Mouse (Mus musculus) spleen, adult 18-20 months (tissue): ENCODE measurements around the gene Pced1b.

Experiments used
- DNase-seq, 2 experiments: peaks; one replicate each; pipeline ENCODE4 v3.0.0; 2022; ENCODE audit warnings: mixed read lengths in 2 of 2

Pced1b gene

DNA sequence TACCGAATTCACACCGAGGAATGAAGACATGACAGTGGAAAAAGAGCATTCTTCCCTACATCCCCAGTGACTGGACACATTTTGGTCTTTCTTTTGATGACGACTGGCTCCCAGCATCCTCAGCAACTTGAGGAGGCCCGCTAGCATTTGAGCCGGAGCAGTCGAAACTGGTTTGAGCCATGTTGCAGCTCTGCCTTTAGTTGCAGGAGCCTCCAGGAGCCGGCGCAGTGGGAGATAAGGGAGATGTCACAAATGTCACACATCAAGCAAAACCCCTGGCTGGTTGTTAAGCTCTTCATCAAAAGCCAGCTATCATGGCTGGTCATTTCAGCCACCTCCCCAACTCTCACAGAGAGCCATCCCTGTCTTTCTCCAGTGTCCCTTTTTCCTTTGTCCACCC lies 157.6 kb downstream of the Pced1b start:
- DNase-seq = no peak

DNA sequence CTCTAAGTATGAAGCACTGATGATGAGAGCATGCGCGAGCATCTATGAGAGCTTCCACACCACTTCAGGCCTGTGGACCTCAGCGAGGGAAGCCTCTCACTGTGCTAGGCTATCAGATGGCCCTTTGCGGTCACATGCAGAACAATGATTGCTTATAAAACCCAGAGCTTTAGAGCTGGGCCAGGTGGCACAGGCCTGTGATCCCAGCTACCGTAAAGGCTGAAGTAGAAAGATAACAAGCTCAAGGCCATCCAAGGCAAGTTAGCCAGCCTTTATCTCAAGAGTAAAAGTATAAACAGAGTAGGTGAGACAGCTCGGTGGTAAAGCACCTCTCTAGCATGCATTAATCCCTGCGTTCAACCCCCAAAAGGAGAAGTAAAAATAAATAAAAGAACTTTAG lies 158.1 kb downstream of the Pced1b start:
- DNase-seq = no peak

DNA sequence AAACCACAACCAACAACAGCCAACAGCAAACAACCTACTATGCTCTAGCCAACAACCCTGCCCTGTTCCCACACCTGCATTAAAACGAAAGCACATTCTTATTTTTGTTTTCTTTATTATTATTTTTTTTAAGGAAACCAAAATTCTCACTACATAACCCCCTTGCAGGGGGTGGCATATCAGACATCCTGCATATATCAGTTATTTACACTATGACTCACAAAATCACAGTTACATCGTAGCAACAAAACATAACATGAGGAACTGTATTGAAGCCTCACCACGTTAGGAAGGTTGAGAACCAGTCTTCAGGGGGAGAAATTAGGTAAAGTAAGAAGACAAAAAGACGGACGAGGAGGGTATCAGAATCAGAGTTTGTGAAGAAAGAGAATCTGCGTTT lies 159.2 kb downstream of the Pced1b start:
- no peak for DNase-seq

DNA sequence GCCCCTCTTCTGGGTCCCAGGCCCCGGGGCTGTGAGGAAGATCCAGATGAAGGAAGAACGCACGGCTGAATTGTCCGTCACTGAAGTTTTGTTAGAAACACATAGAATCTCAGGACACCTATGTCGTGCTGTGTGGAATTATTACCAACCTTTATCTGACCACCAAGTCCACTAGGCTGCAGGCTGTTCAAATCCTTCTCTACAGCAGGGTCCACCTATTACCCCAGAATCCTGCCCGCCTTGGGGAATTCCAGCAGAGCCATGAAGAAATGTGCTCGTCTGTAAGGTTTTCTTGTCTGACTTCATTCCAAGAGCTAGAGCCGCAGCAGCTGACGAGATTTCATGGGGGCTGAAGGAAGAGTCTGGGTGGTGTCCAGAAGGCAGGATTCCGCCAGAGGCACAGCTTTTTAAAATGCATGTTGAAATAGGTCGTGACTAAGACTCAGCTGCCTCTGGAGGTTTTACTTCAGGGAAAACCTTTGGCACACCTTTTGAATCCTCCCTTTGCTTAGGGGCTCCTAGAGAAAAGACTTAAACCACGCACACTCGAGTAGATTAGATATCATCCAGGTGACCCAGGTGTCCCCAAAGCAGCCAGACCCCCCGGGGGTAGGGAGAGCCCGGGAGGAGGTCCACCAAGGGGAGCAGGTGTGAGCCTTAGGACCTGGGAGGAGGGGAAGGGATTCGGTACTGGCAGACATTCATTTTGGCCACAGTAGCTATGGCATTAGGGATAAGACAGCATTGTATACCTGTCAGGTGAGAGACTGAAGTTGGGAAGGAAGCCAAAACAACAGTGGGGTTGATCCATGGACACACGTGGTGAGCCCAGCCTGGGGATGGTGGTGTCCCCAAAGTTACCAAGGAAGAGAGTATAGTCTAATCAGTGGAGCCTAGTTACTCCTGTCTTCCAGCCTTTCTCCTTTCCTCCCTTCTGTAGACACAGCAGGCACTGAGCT lies 160.9 kb downstream of the Pced1b start:
- no peak for DNase-seq

DNA sequence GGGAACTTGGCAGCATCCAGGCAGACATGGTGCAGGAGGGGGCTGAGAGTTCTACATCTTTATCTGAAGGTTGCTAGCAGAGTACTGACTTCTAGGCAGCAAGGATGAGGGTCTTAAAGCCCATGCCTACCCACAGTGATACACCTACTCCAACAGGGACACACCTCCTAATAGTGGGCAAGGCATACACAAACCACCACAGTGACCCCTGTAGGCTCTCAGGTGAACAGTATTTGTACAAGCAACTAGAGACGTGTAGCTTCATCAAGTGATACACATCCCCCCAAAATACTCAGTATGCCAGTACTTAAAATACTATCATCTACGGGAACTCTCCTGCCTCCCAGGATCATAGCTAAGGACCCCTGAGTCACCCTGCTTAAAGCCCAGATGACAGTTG lies 164.2 kb downstream of the Pced1b start:
- DNase-seq = no peak

DNA sequence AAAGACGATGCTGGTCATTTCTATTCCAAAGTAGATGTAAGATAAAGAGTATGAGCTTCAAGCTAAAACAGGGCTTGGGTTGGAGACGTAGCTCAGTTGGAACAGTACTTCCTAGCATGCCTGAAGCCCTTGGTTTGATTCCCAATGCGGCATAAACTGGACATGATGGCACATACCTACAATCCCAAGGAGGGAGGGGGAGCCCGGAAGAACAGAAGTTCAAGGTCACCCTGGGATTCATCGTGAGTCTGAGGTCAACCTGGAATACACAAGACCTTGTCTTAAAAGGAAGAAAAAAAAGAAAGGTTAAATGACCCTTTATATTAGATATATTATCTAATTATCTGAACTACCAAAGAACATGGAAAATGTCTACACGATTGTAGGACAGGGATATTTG lies 164.8 kb downstream of the Pced1b start:
- DNase-seq = no peak

DNA sequence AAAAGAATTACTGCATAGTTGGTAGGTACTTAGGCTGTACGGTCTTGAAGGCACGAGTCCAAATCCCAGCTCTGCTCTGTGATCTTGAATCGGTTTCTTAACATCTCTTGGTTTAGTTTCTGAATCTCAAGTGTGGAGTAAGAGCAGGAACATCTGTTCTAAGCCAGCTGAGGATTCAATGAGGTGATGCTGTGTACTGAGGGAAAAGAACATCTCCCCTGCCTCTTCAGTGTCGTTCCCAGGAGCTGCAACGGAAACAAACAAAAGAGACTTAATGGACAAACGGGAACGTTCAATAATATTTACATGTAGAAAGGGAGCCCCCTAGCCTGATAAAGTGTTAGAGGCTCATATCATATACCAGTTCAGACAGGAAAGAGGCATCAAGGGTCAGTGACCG lies 165.4 kb downstream of the Pced1b start:
- DNase-seq = no peak

DNA sequence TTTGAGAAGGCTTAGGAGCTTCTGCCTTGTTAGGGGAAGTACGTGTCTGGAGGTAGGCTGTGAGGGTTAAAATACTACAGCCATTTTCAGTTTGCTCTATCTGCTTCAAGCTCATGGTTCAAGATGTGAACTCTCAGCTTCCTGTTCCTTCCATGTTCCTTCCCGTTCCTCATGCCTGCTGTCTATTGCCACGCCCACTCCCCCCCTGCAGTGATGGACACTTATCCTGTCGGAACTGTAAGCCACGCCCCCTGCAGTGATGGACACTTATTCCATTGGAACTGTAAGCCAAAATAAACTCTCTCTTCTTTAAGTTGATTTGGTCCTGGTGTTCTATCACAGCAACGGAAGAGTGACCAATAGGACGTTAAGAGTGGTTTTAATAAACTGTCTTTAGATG lies 166.0 kb downstream of the Pced1b start:
- DNase-seq = no peak

DNA sequence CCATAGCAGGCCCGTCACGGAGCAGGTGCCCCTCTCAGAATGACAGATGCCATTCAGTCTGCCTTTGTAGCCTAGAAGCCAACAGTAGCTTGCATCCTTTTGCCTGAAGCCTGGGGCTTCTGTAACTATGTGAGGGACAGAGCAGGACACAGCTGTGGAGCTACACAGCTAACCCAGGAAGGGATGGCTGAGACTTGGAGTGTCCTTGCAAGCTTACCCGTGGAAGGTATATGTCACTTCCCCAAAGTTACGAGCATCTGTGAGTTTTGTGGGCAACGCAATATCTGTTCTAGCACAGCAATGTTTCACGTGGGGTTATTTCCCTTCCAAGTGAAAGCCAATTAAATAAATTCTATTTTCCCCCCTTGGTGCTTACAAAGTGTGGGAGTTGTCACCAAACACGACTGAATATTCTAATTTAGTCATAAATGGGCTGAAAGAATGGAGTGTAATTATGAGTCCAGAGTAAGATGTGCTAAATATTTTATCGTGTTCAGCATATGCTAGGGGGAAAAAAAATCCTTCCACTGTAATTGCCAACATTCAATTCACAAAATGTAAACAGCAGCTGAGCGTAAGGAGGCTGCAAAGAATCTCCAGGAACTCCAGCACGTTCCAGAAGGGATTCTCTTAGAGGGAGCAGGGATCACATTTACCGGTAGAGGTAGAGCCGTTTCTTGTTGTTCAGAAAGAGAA lies 168.0 kb downstream of the Pced1b start:
- no peak for DNase-seq

DNA sequence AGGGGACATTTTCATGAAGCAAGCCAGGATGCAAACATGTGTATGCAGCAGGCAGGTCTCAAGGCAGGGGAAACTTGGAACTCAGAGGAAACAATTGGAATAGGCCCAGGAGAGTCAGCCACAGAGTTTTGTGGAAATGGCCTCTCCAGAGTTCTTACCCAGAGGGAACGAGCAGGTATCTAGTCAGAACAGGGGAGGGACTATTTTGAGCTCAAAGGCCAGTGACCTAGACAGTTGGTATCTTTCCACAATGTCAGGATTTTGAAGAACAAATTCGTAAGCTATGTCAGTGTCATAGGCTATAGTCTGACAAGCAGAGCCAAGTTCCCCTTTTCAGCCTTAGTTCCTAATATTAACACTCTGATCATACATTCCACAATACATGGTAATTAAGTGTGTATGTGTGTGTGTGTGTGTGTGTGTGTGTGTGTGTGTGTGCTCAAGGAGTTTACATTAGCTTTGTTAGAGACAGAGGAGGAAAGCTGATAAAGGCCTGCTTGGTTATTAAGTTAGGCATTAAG lies 168.6 kb downstream of the Pced1b start:
- DNase-seq = no peak

DNA sequence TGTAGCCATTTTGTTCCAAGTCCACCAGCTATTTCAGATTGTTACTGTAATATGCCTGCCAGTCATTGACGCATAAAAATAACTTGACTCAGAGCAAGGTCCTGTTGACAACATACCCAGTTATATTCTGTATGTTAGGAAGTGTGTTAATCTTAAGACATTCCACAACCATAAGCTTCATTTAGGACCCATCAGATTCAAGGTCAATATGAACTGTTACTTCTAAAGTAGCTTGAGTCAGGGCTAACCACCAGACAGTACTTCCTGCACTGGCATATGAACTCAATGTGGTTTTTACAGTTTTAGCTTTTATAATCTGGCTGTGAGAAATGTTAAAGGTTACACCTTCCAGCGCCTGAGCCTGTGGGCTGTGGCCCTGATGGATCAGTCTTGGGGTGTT lies 173.4 kb downstream of the Pced1b start:
- DNase-seq = no peak

DNA sequence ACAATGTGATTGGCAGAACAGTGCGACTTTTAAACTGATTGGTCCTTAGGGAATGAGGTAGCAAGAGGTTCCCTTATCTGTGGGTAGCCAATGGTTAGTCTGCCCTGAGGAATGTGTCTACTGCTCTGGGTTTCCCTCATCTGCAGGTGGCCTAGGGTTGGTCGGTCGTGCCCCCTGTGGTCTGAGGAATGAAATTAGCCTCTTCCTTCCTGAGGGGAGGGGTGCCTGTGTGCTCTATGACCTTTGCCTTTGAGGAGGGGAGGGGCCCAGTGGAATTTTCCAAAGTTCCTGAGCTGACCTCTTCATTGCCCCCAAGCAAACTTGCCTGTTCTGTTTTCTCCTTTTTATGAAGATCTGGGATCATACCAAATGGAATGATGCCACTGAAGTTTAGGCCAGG lies 174.6 kb downstream of the Pced1b start:
- DNase-seq = no peak

DNA sequence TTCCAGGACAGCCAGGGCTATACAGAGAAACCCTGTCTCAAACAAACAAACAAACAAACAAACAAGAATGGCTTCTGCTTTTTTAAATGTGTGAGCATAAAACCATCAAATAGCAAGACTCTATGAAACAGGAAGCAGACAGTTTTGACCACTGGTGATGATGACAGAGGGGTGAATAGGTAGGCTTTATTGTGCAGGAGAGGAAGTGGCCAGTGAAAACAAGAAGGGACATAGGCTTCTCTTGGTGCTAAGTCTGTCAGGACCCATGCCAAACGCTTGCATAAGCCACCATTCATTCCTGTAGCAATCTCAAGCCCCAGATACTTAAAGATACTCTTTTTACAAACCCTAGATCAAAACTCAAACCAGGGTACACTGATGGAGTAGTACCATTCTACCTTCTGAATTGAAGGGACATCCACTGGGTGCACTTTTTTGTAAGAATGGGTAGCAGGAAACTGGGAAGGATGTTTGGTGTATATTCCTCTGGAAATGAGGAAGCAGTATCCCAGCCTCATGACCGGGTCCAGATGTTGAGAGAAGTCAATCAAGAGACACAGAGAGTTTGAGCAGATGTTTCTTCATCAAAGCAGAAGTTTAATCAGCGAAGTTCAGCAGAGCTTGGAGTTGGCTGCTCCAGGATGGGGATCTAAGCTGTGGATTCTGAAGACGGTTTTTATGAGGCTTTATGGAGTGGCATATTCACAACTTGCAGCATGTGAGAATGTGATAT lies 175.5 kb downstream of the Pced1b start:
- DNase-seq = no peak

DNA sequence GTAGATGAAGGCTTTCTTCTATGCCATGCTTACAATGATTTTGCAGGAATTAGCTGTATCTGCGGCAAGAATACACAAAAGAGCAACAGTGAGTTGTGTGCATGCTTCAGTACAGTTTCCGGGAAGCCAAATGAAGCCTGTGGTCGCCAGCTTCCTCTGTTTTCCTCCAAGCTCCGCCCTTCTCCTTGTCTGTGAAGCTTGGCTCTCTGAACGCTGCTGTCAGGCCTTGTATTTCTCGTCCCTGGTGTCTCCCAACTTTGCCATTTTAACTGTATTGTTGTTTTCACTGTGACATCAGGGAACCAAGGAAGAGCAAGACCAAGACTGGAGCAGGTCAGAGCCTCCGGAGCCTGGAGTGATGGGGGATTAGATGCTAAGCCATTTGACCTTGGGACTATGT lies 177.5 kb downstream of the Pced1b start:
- DNase-seq = peak; percentile 34 to 47

DNA sequence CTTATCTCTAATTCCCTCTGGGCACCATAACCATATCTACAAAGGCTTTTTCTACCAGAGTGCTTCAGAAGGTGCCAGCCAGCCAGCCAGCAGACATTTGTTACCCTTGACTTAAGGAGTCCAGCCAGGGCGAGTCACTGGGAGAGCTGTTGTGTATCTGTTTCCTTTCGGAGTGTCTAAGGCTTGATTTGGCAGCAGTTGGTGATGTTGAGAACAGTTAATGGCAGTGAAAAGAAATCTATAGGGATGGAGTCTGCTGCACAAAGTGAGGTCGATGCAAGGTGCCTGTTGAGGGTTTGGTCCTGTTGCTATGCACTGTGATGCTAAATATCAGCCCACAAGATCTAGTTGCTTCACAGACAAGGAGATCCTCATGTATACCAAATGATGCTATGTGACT lies 178.1 kb downstream of the Pced1b start:
- DNase-seq = no peak

DNA sequence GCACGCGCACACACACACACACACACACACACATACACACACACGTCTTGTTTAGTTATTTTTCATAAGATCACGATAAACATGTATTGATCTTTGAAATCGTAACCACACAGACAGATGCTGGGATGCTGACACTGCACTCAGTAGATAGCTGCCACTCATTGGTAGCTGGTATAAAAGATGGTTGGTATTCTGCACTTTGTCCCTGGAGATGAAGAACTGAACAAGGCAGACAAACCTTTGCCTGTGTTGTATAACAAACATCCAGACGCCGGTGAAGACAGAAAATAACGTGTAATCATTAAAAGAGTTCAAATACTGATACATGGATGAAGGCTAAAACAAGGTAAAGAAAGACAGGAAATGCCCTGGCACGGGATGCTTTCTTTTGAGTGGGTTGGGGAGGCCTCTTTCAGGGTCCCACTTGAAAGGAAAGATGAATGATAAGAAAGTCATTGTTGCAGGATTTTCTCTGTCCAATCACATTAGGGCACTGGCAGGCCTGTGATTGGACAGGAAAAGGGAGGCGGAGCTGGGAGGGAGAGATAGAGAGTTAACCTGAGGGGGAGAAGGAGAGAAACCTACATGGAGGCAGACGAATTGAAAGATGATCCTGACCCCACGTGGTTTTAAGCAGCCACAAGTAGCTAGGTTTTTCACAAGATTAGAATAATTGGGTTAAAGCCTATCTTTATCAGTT lies 182.4 kb downstream of the Pced1b start:
- no peak for DNase-seq

DNA sequence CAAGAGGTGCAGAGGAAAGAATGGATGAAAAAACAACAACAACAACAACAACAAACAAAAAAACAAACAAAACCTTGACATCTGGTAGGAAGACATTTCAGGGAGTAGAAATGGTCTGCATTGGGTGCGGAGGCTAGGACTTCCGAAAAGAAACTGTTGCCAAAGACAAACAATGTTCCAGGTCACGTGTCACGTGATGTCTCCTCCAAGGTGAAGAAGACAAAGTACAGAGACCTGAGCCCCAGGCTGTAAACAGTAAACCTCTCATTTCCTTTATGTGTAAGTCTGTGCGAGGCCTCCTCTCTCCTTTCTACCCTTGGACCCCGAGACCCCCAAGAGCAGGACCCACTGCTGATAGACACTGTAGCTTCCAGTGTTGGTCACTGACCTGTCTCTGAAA lies 184.6 kb downstream of the Pced1b start:
- DNase-seq = no peak

DNA sequence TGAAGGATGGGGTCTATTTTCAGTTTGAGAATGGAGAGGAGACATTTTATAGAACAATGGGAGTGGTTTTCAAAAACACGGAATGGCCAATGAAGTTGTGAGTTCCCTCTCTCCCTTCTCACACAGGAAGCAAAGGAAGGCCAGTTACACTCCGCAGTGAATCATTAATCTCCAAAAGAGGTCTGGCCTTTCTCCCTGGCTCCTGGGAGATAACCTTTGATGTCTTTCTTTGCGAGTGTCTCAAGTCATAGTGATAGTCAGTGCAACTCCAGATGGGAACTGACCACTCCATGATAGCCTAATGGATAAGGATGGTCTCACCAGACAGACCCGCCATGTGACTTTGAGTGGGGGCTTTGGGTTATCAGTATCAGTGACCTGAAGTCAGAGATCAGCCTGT lies 185.3 kb downstream of the Pced1b start:
- DNase-seq = no peak
